In genomic region chr2:153642999-153643398, GRCm38 (mm10) we compare ENCODE assay signal across 24 mouse cellular contexts. TPM values are rescaled to one million over a fixed set of nuclear protein-coding genes. Genes with fewer than 3 reads are reported as not detected.
"Had no signal": no experiment of that assay in that cellular context is flagged by ENCODE, and none has a peak within 500 bp of the region (broad histone marks: within the 10 kb centered on the region; RNA-seq: fewer than 3 reads in every experiment).

No protein-coding gene starts in this region.

- H3K36me3 ChIP-seq: lung, embryonic 15.5 days; midbrain, embryonic 13.5 days; neural tube, embryonic 13.5 days; neural tube, embryonic 15.5 days had no signal

- H3K27me3 ChIP-seq: megakaryocyte, embryonic 14.5 days; neural tube, embryonic 13.5 days; neural tube, embryonic 15.5 days had no signal

- DNase-seq: liver, postnatal 0 days; lung, adult 2 months; lung, postnatal 14 days; lung, postnatal 36 days; retina, postnatal 1 day; right cerebral cortex, adult 18-20 months; right cerebral cortex, postnatal 25 days; right cerebral cortex, postnatal 4 days; spleen, adult 18-20 months; thymus, adult 18-20 months; thymus, postnatal 14 days; thymus, postnatal 36 days had no signal

- H3K9me3 ChIP-seq: lung, embryonic 15.5 days; megakaryocyte, embryonic 14.5 days; midbrain, embryonic 13.5 days; neural tube, embryonic 13.5 days; neural tube, embryonic 15.5 days had no signal

- H3K4me3 ChIP-seq: lung, embryonic 15.5 days; megakaryocyte, embryonic 14.5 days; midbrain, embryonic 13.5 days; myocyte; neural tube, embryonic 13.5 days; neural tube, embryonic 15.5 days had no signal

- H3K9ac ChIP-seq: liver, postnatal 0 days; lung, embryonic 15.5 days; midbrain, embryonic 13.5 days; neural tube, embryonic 13.5 days; neural tube, embryonic 15.5 days had no signal

- H3K4me1 ChIP-seq: midbrain, embryonic 13.5 days; neural tube, embryonic 13.5 days; neural tube, embryonic 15.5 days had no signal

- H3K27ac ChIP-seq: lung, embryonic 15.5 days; macrophage; midbrain, embryonic 13.5 days; neural tube, embryonic 13.5 days; neural tube, embryonic 15.5 days had no signal

RNA-seq across cellular contexts. Expression of gene Dnmt3c, which starts 53.5 kb away (rescaled TPM):
- polyA plus RNA-seq: lung, embryonic 15.5 days; midbrain, embryonic 11.5 days; midbrain, embryonic 16.5 days; myocyte; neural tube, embryonic 11.5 days; neural tube, embryonic 13.5 days; small intestine, adult 2 months; thymus, postnatal 0 days had no signal
